Mouse (Mus musculus) layer of hippocampus, adult 18-20 months (tissue): ENCODE results near the gene Sap30l. TPM values are rescaled to one million over a fixed set of nuclear protein-coding genes. Genes with fewer than 3 reads are reported as not detected.
"Not testable (repeated sequence)": the region's sequence is repeated elsewhere in the genome, so short reads cannot be mapped to it uniquely, and the experiment has no call there.

ENCODE experiments used
- DNase-seq, 2 experiments: peaks; one replicate each; pipeline ENCODE4 v3.0.0; 2022; ENCODE audit warnings: low spot score in 2 of 2
- total RNA-seq, 2 experiments: library from RNA; stranded (reverse); gene quantifications; 2 replicates each; pipeline ENCODE4 v1.2.3; 2021

Gene Sap30l
- total RNA-seq, 2 experiments from 2014 or later: 58.2 to 59.0 TPM

GRCm38 (mm10) chr11:57799456-57799855 is 2.0 kb upstream of the Sap30l start:
- DNase-seq: no peak

- no peak for DNase-seq
Observed at GRCm38 (mm10) chr11:57800266-57800951, 1.0 kb upstream of the Sap30l start.

- DNase-seq: peak in 1 of 2 experiments; percentile 21
Observed at GRCm38 (mm10) chr11:57801766-57802510, 501 bp downstream of the Sap30l start.

GRCm38 (mm10) chr11:57802511-57802870 is 1.1 kb downstream of the Sap30l start:
- peak in 1 of 2 experiments; percentile 22 for DNase-seq

- no peak for DNase-seq
Observed at GRCm38 (mm10) chr11:57805047-57805446, 3.6 kb downstream of the Sap30l start.

GRCm38 (mm10) chr11:57809017-57809731 is 7.7 kb downstream of the Sap30l start:
- DNase-seq: no peak

GRCm38 (mm10) chr11:57809732-57810098 is 8.3 kb downstream of the Sap30l start:
- no peak for DNase-seq

GRCm38 (mm10) chr11:57811006-57811405 is 9.6 kb downstream of the Sap30l start:
- DNase-seq: no peak

GRCm38 (mm10) chr11:57812212-57812611 is 10.8 kb downstream of the Sap30l start:
- no peak for DNase-seq

- DNase-seq: no peak
Observed at GRCm38 (mm10) chr11:57813641-57814040, 12.2 kb downstream of the Sap30l start.

- no peak for DNase-seq
Observed at GRCm38 (mm10) chr11:57818189-57818588, 16.8 kb downstream of the Sap30l start.

- DNase-seq: peak; percentile 59 to 82
Observed at GRCm38 (mm10) chr11:57819999-57820581, 18.7 kb downstream of the Sap30l start.

GRCm38 (mm10) chr11:57823159-57823558 is 21.7 kb downstream of the Sap30l start:
- not testable (repeated sequence) for DNase-seq

- no peak for DNase-seq
Observed at GRCm38 (mm10) chr11:57823714-57824113, 22.3 kb downstream of the Sap30l start.

- DNase-seq: not testable (repeated sequence)
Observed at GRCm38 (mm10) chr11:57825234-57825633, 23.8 kb downstream of the Sap30l start.

- no peak for DNase-seq
Observed at GRCm38 (mm10) chr11:57827048-57827914, 25.8 kb downstream of the Sap30l start.

GRCm38 (mm10) chr11:57827915-57828545 is 26.6 kb downstream of the Sap30l start:
- no peak for DNase-seq

- DNase-seq: no peak
Observed at GRCm38 (mm10) chr11:57828955-57829870, 27.8 kb downstream of the Sap30l start.
